Mouse (Mus musculus): ENCODE measurements around the gene Hist1h2ad.
"Not testable (repeated sequence)": the region's sequence is repeated elsewhere in the genome, so short reads cannot be mapped to it uniquely, and the experiment has no call there.

Gene Hist1h2ad

GRCm38 (mm10) chr13:23570261-23571021 is 3.7 kb upstream of the Hist1h2ad start:
- DNase-seq: not testable (repeated sequence)

DNA sequence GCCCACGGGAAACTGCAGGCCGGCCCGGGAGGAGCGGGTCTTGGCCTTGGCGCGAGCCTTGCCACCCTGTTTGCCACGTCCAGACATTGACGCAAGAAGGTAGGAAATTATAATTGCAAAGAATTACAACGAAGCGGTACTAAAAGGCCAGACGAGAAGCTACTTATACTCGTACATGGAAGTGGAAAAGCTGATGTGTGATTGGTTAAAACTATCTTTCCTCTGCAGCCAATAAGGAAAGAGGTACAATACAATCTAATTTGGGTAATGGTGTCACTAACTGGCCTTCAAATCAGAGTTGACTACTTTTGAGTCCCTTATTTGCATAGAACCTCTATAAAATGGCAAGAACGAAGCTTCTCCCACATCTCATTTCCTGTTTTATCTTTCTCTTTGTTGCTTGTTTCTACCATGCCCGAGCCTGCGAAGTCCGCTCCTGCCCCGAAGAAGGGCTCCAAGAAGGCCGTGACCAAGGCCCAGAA is 3.1 kb upstream of the Hist1h2ad start, which contains the start of the genes Hist1h2ae and Hist1h2bg:
Gene Hist1h2ae (minus strand): TSS at position 199 of the 482 bp plus-strand sequence.
Gene Hist1h2bg (plus strand): TSS at position 375 of the 482 bp plus-strand sequence.
- peak; percentile 34 for DNase-seq

DNA sequence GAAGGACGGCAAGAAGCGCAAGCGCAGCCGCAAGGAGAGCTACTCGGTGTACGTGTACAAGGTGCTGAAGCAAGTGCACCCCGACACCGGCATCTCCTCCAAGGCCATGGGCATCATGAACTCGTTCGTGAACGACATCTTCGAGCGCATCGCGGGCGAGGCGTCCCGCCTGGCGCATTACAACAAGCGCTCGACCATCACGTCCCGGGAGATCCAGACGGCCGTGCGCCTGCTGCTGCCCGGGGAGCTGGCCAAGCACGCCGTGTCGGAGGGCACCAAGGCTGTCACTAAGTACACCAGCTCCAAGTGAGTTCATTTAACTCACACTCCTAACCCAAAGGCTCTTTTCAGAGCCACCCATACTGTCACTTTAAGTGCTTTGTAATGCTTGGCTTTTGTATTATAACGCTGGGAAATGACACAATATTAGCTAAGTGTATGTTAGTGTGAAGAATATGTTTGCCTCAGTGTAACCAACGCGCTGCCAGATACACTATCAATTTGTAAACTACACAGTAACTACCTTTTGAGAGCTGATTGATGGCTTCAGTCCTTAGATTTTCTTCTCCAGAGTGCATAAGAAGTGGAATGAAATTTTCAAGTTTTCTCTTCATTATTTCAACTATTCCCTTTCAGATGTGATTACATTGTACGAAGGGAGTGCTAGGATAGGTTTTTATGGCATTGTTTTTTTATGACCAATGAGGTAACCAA is 2.5 kb upstream of the Hist1h2ad start:
- not testable (repeated sequence) for DNase-seq

GRCm38 (mm10) chr13:23572218-23573033 is 1.8 kb upstream of the Hist1h2ad start:
- DNase-seq: no peak

DNA sequence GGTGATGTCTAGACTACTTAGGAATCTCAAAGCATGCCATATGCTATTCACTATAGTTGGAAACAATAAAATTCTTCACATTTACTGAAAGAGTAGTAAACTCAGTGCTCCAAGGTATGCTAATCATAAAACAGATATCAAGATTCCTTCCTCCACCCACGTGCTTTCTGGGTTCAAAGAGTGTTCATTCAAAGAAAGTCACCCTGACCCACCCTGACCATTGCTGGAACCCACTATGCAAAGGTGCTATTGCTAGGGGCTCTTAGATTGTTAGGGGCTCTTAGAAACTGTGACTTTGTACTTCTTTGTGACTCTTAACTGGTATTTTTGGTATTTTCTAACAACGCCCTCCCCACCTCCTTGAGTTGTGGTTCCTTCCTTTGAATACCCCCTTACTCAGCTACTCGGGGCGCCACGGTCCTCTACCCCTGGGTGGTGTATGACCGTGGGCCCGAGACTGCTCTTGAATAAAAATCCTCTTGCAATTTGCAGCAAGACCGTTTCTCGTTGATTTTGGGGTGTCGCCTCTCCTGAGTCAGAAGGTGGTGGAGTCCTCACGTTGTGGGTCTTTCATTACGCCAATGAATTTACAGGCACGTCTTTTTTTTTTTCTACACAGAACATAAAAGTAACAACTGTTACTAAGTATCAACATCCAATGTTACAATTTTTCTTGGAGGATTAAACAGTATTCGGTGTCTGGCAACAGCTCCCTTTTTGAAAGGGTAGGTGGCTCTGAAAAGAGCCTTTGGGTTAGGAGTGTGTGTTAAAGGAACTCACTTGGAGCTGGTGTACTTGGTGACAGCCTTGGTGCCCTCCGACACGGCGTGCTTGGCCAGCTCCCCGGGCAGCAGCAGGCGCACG is 915 bp upstream of the Hist1h2ad start:
- peak; percentile 10 for DNase-seq

DNA sequence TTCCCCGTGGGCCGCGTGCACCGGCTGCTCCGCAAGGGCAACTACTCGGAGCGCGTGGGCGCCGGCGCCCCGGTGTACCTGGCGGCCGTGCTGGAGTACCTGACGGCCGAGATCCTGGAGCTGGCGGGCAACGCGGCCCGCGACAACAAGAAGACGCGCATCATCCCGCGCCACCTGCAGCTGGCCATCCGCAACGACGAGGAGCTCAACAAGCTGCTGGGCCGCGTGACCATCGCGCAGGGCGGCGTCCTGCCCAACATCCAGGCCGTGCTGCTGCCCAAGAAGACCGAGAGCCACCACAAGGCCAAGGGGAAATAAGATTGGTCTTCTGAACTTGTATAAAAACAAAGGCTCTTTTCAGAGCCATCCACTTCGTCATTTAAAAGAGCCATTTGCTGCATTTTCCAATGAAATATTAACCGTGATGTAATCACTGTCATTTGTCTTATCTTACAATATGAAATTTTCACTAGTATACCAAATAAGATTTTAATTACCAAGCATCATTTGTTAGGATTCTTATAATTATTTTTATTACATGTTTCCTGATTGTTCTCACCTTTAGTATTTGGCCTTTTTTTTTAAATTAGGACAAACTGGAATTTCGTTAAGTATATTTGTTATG is 477 bp downstream of the Hist1h2ad start:
- not testable (repeated sequence) for DNase-seq

- no peak for DNase-seq
Observed at GRCm38 (mm10) chr13:23575271-23575851, 1.2 kb downstream of the Hist1h2ad start, which contains the start of gene Hist1h3d. TSS of gene Hist1h3d (plus strand) at chr13:23575763.

DNA sequence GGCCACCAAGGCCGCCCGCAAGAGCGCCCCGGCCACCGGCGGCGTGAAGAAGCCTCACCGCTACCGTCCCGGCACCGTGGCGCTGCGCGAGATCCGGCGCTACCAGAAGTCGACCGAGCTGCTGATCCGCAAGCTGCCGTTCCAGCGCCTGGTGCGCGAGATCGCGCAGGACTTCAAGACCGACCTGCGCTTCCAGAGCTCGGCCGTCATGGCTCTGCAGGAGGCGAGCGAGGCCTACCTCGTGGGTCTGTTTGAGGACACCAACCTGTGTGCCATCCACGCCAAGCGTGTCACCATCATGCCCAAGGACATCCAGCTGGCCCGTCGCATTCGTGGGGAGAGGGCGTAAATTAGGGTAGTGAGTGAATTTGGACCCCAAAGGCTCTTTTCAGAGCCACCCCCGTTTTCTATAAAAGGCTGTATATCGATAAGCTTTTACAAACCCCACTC is 1.7 kb downstream of the Hist1h2ad start:
- DNase-seq: not testable (repeated sequence)

- DNase-seq: no peak
Observed at GRCm38 (mm10) chr13:23576351-23576881, 2.2 kb downstream of the Hist1h2ad start.

DNA sequence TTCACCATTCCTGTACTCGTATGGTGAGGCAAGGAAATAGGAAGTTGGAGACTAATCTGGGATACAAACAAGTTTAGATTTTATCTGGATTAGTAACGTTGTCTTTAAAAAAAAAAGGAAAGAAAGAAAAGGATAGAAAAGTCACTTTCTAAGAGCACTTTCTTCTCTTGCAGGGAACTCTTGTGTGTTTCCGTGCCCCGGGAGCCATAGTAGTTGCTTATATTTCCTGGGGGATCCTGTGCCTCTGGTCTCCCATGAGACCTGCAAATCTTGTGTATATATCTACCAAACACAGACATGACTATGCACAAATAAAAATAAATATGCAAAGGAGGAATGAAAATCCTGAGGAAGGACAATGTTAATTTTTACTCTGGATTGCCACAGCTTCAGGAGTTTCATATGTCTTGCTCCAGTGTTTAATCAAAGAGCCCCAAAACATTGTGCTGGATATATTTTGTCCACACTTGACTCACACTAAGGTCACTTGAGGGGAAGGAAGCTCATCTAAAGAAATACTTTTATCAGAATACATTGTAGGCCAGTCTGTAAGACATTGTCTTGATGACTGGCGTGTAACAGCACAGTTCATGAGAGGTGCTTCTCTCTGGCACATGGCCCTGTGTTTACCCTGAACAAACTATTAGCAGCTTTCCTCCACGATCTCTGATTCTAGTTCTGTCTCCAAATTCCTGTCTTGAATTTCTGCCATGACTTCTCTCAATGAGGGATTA is 2.9 kb downstream of the Hist1h2ad start:
- DNase-seq: no peak

GRCm38 (mm10) chr13:23577835-23578234 is 3.7 kb downstream of the Hist1h2ad start:
- DNase-seq: no peak

DNA sequence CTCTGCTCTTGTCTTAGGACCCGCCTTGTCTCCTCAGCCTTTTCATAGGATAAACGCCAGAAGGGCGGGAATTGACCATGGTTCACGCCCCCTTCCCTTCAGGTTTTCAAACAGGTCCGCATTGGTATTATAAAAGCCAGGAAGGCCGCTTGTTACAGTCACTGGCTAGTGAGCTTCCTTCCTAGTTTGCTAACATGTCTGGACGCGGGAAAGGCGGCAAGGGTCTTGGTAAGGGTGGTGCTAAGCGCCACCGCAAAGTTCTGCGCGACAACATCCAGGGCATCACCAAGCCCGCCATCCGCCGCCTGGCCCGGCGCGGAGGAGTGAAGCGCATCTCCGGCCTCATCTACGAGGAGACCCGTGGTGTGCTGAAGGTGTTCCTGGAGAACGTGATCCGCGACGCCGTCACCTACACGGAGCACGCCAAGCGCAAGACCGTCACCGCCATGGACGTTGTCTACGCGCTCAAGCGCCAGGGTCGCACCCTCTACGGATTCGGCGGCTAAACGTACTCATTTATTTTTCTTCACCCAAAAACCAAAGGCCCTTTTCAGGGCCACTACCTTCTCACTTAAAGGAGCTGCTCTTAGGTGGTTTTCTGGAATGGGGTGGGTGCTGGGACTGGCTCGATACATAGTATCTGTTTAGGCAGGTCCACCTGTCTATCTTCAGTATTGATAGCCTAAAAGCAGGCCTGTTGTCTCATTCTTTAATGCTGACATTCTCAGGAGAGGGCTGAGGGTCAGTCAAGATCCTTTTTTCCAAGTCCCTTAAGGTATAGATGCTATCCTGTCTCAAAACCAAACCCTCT is 7.4 kb downstream of the Hist1h2ad start, which contains the start of gene Hist1h4d:
Gene Hist1h4d (plus strand): TSS at position 191 of the 811 bp plus-strand sequence.
- DNase-seq: peak; percentile 81

- DNase-seq: no peak
Observed at GRCm38 (mm10) chr13:23582219-23583056, 8.3 kb downstream of the Hist1h2ad start.

- no peak for DNase-seq
Observed at GRCm38 (mm10) chr13:23583387-23584068, 9.3 kb downstream of the Hist1h2ad start.

GRCm38 (mm10) chr13:23584331-23584730 is 10.2 kb downstream of the Hist1h2ad start:
- no peak for DNase-seq

DNA sequence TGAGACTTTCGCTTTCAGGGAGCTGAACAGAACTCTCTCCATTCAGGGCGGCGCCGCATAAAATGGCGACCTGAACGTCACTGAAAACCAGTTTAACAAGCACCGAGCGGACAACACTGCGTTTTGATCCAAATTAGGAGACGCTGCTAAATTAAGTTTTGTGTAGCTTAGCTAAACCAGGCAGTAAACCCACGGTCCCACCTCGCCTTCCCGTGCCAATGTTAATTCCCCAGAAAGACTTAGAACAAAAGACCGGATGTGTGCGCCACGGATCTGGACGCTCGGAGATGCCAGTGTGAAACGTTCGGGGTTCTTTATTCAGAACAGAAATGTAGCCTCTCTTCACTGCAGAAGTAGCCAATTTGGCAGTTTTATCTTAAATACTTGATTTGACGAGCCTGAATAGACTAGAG is 10.9 kb downstream of the Hist1h2ad start:
- DNase-seq: peak; percentile 69

DNA sequence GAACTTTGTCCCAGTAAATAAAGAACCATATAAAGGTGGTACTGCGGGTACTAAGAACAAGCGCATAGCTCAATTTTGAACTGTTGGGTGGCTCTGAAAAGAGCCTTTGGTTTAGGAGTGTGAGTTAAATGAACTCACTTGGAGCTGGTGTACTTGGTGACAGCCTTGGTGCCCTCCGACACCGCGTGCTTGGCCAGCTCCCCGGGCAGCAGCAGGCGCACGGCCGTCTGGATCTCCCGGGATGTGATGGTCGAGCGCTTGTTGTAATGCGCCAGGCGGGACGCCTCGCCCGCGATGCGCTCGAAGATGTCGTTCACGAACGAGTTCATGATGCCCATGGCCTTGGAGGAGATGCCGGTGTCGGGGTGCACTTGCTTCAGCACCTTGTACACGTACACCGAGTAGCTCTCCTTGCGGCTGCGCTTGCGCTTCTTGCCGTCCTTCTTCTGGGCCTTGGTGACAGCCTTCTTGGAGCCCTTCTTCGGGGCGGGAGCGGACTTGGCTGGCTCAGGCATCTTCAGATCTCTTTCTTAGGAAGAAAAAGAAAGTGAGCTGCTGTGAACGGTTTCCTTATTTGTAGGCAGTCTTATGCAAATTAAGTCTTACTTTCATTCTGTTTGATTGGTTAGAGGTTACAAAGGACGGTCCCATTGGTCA is 11.4 kb downstream of the Hist1h2ad start:
- DNase-seq: peak; percentile 43
